Mouse (Mus musculus) embryonic facial prominence, embryonic 10.5 days (tissue): ENCODE results near the gene Higd1a. TPM values are rescaled to one million over a fixed set of nuclear protein-coding genes. Genes with fewer than 3 reads are reported as not detected.

Experiments used
- DNase-seq: peaks from one replicate; pipeline ENCODE4 v3.0.0-alpha.2; 2017; ENCODE audit warnings: low spot score
- H3K27ac ChIP-seq: fragments of 300-500 bp; sonication (generic); replicated peaks from 2 replicates; pipeline ENCODE4 v1.5.1; 2016; ENCODE audit warnings: mild to moderate bottlenecking
- H3K27me3 ChIP-seq: fragments of 300-500 bp; sonication (generic); replicated peaks from 2 replicates; pipeline ENCODE4 v1.6.1; 2016; ENCODE audit warnings: low read depth, mild to moderate bottlenecking; ENCODE audit not compliant: poor library complexity, severe bottlenecking
- H3K36me3 ChIP-seq: fragments of 300-500 bp; sonication (generic); replicated peaks from 2 replicates; pipeline ENCODE4 v1.6.1; 2016; ENCODE audit warnings: mild to moderate bottlenecking, moderate library complexity
- H3K4me1 ChIP-seq: fragments of 300-500 bp; sonication (generic); 2 replicates; pipeline ENCODE4 v1.6.1; 2016
- H3K4me3 ChIP-seq: fragments of 300-500 bp; sonication (generic); 2 replicates; pipeline ENCODE4 v1.5.1; 2016; ENCODE audit warnings: mild to moderate bottlenecking, moderate library complexity
- H3K9me3 ChIP-seq: fragments of 300-500 bp; sonication (generic); 2 replicates; pipeline ENCODE4 v1.6.1; 2016; ENCODE audit warnings: mild to moderate bottlenecking
- WGBS: fragments of 180-500 bp; shearing (Covaris S2); methylation state at CpG from one replicate; pipeline ENCODE4 v1.1.7; 2016; 5-methylcytosine and 5-hydroxymethylcytosine counted together
- polyA plus RNA-seq: library from polyadenylated mRNA; unstranded; fragments of >200 nt; fragmentation: Nextera tagmentation; extraction: Ambion mirVana; gene quantifications from 2 replicates; pipeline ENCODE4 v1.2.1, GENCODE M21; 2016

Gene Higd1a
- polyA plus RNA-seq, 1 experiment from 2014 or later = 195 TPM

GRCm38 (mm10) chr9:121802747-121803146, 55.4 kb downstream of the Higd1a start:
- 62% methylated on average over 7 of the region's 7 CpGs for WGBS
- Histone ChIP-seq H3K4me3 (no peak overlapping the region), H3K27ac (no peak overlapping the region), H3K27me3 (no peaks in the 10 kb centered on the region; the same call in 1 of the 2 replicates), H3K4me1 (peaks cover 33% of the 10 kb centered on the region), H3K9me3 (no peaks in the 10 kb centered on the region), H3K36me3 (no peaks in the 10 kb centered on the region)
- no peak for DNase-seq

GRCm38 (mm10) chr9:121798887-121799520, 59.2 kb downstream of the Higd1a start:
- no peaks in the 10 kb centered on the region for H3K9me3 ChIP-seq
- 29% methylated on average over 6 of the region's 6 CpGs for WGBS
- no peak overlapping the region for H3K27ac ChIP-seq
- no peaks in the 10 kb centered on the region; the same call in 1 of the 2 replicates for H3K27me3 ChIP-seq
- H3K36me3 ChIP-seq = no peaks in the 10 kb centered on the region
- H3K4me1 ChIP-seq = peaks cover 26% of the 10 kb centered on the region
- no peak for DNase-seq
- H3K4me3 ChIP-seq = no peak overlapping the region

Other genes with a start within 250 kb of the Higd1a start
- not detected in 2 replicates for gene Lyzl4, start 216.3 kb downstream of the Higd1a start, polyA plus RNA-seq
- gene Vipr1, start 215.6 kb downstream of the Higd1a start, polyA plus RNA-seq = 0.16 and 0.33 TPM in 2 replicates
- 14.9 and 17.8 TPM in 2 replicates for gene Sec22c, start 152.9 kb downstream of the Higd1a start, polyA plus RNA-seq
- gene Ss18l2, start 148.0 kb downstream of the Higd1a start, polyA plus RNA-seq = 91.0 and 92.4 TPM in 2 replicates
- gene Nktr, start 139.2 kb downstream of the Higd1a start, polyA plus RNA-seq = 61.2 and 62.9 TPM in 2 replicates
- 5.3 and 6.4 TPM in 2 replicates for gene Zfp651, start 99.0 kb downstream of the Higd1a start, polyA plus RNA-seq
- gene Klhl40, start 80.8 kb downstream of the Higd1a start, polyA plus RNA-seq = 0.17 and 0.26 TPM in 2 replicates
- gene Hhatl, start 65.9 kb downstream of the Higd1a start, polyA plus RNA-seq = not detected in 2 replicates
- 0.83 and 1.2 TPM in 2 replicates for gene Ccdc13, start 18.9 kb downstream of the Higd1a start, polyA plus RNA-seq
- 0.18 and 0.52 TPM in 2 replicates for gene Ackr2, start 40.0 kb upstream of the Higd1a start, polyA plus RNA-seq
- not detected in 2 replicates for gene Cyp8b1, start 57.9 kb upstream of the Higd1a start, polyA plus RNA-seq
- 0.37 and 0.53 TPM in 2 replicates for gene Fam198a, start 92.6 kb upstream of the Higd1a start, polyA plus RNA-seq
- gene Pomgnt2, start 138.7 kb upstream of the Higd1a start, polyA plus RNA-seq = 13.5 and 13.9 TPM in 2 replicates